Mouse (Mus musculus): ENCODE data around the gene Gan.

DNA sequence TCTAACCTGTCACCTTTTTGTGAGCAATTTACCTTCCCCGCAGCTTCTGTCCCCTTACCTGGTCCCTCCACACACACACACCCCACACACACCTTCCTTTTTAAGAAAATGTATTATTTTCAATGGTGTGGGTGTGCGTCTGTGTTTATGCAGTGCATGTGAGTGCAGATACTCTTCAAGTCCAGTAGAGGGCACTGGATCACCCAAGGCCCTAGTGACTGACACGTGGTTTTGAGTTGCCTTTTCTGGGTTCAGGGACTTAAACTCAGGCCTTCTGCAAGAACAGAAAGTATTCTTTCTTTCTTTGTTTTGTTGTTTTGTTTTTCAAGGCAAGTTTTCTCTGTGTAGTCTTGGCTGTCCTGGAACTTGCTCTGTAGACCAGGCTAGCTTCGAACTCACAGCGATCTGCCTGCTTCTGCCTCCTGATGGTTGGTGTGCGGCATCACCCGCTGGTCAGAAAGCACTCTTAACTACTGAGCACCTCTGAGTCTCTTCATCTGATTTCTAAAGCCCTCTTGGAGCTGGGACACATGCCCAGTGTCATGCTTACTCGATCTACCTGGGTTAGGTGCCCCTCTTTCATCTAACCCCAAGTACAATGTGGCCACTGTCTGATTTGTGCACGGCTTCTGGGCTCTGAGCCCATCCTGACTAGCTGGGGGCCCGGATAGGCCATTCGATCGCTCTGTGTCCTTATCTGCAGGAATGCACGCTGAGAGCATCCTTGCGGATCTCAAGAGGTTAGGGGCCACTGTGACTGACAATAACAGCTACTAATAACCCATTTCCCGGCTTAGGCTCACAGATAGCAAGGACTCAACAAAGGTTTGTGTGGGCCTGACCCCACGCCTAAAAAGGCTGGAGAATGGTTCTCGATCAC is 95.7 kb downstream of the Gan start:
- TF ChIP-seq CTCF (IDR thresholded peaks at IDR 0.05; ENCODE audit: low read depth) (peak; percentile 36; the same call in 1 of the 2 replicates), EP300 (optimal IDR thresholded peaks at IDR 0.05) (no peak)
